8 mouse cellular contexts compared by ENCODE assay signal in genomic region chr3:51364703-51365516, GRCm38 (mm10). TPM values are rescaled to one million over a fixed set of nuclear protein-coding genes. Genes with fewer than 3 reads are reported as not detected.
DNase-seq lines count a peak whose midpoint lies in the region; ATAC-seq and TF ChIP-seq lines count a peak whose summit lies in the region.

No protein-coding gene starts in this region.

- H3K4me3 ChIP-seq in forebrain, postnatal 0 days (ENCODE audit: low read depth, low read length): peak overlapping the region; percentile 32
- H3K4me3 ChIP-seq in lung, adult 2 months (replicated peaks; ENCODE audit: extremely low read depth, low read depth, low read length): peak overlapping the region; percentile 61
- H3K4me3 ChIP-seq in neural tube, embryonic 15.5 days (replicated peaks): peak overlapping the region; percentile 41
- peak overlapping the region; percentile 34 for H3K4me3 ChIP-seq in testis, adult 2 months (ENCODE audit: control insufficient read depth, low read depth, low read length)

- peak overlapping the region; percentile 59 for H3K4me2 ChIP-seq in forebrain, postnatal 0 days (ENCODE audit: low read depth)
- H3K4me2 ChIP-seq in neural tube, embryonic 15.5 days: peak overlapping the region; percentile 84

- peak; percentile 90 for TF ChIP-seq CTCF in forebrain, postnatal 0 days (IDR thresholded peaks at IDR 0.05; ENCODE audit: low read depth)
- TF ChIP-seq CTCF in lung, adult 2 months (IDR thresholded peaks at IDR 0.05; ENCODE audit: insufficient read depth, low read length): peak; percentile 91
- TF ChIP-seq CTCF in testis, adult 2 months (IDR thresholded peaks at IDR 0.05; ENCODE audit: control insufficient read depth, insufficient read depth, insufficient replicate concordance, low read depth, low read length): peak; percentile 69; the same call in 1 of the 2 replicates

- no peak overlapping the region for H3K27ac ChIP-seq in forebrain, postnatal 0 days (ENCODE audit: low read depth, low read length)
- H3K27ac ChIP-seq in neural tube, embryonic 15.5 days (replicated peaks): peak overlapping the region; percentile 10; the same call in 1 of the 2 replicates
- no peak overlapping the region; the same call in 1 of the 2 replicates for H3K27ac ChIP-seq in testis, adult 2 months (ENCODE audit: control insufficient read depth, insufficient read depth, low read depth, low read length)

- 0 out of 2 replicates have a peak, but pooled peaks cover 6% of the 10 kb centered on the region for H3K4me1 ChIP-seq in forebrain, postnatal 0 days (ENCODE audit: insufficient read depth)
- H3K4me1 ChIP-seq in lung, adult 2 months (ENCODE audit: control insufficient read depth, insufficient read depth, low read length): peaks cover 3% of the 10 kb centered on the region; the same call in 1 of the 2 replicates
- peaks cover 10% of the 10 kb centered on the region for H3K4me1 ChIP-seq in neural tube, embryonic 15.5 days
- peaks cover 3% of the 10 kb centered on the region; the same call in 1 of the 2 replicates for H3K4me1 ChIP-seq in testis, adult 2 months (ENCODE audit: control insufficient read depth, insufficient read depth, low read length)

- H3K9me3 ChIP-seq in forebrain, postnatal 0 days (ENCODE audit: low read length): no peaks in the 10 kb centered on the region
- H3K9me3 ChIP-seq in neural tube, embryonic 15.5 days (replicated peaks): no peaks in the 10 kb centered on the region

- TF ChIP-seq POLR2A in lung, adult 2 months (IDR thresholded peaks at IDR 0.05; ENCODE audit: borderline replicate concordance, extremely low read depth, low read depth, low read length): no peak
- no peak for TF ChIP-seq POLR2A in testis, adult 2 months (IDR thresholded peaks at IDR 0.05; ENCODE audit: control insufficient read depth, low read depth, low read length)

- H3K27me3 ChIP-seq in forebrain, postnatal 0 days (ENCODE audit: insufficient read depth, low read length): no peaks in the 10 kb centered on the region; the same call in 1 of the 2 replicates
- peaks cover 10% of the 10 kb centered on the region for H3K27me3 ChIP-seq in neural tube, embryonic 15.5 days (replicated peaks)
- H3K27me3 ChIP-seq in testis, adult 2 months (ENCODE audit: control insufficient read depth, insufficient read depth, low read length): no peaks in the 10 kb centered on the region

- ATAC-seq in forebrain, postnatal 0 days: peak; percentile 95
- peak; percentile 93 for ATAC-seq in neural tube, embryonic 15.5 days (ENCODE audit: low FRiP score)

- peak; percentile 87 for DNase-seq in MEL-GATA-1-ER (ENCODE audit: extremely low read depth, low read depth)
- DNase-seq in cerebellum, adult 8-10 months: peak; percentile 82
- DNase-seq in forebrain, postnatal 0 days: peak; percentile 87
- DNase-seq in heart, postnatal 4 days: peak; percentile 82
- peak; percentile 85 for DNase-seq in layer of hippocampus, adult 8-10 months (ENCODE audit: low spot score in 2 of 2)
- peak; percentile 62 for DNase-seq in lung, adult 2 months

- 6% methylated on average over 31 of the region's 31 CpGs for WGBS in forebrain, postnatal 0 days
- WGBS in lung, adult 2 months: 6% methylated on average over 31 of the region's 31 CpGs
- 6% methylated on average over 31 of the region's 31 CpGs for WGBS in neural tube, embryonic 15.5 days

- no peaks in the 10 kb centered on the region for H3K36me3 ChIP-seq in forebrain, postnatal 0 days (ENCODE audit: insufficient read depth)
- H3K36me3 ChIP-seq in neural tube, embryonic 15.5 days: no peaks in the 10 kb centered on the region
- H3K36me3 ChIP-seq in testis, adult 2 months (ENCODE audit: control insufficient read depth, insufficient read depth, low read length): no peaks in the 10 kb centered on the region

- 0 out of 2 replicates have a peak overlapping the region, but pooled peaks have one; percentile 26 for H3K9ac ChIP-seq in forebrain, postnatal 0 days
- H3K9ac ChIP-seq in neural tube, embryonic 15.5 days (replicated peaks): peak overlapping the region; percentile 46

RNA-seq across cellular contexts. Expression of gene Elf2, which starts 24.4 kb away (rescaled TPM):
- total RNA-seq in forebrain, postnatal 0 days (2014; rRNA removed): 78.1 and 83.9 TPM in 2 replicates
- polyA plus RNA-seq in forebrain, postnatal 0 days (2015; fragmentation: Nextera tagmentation; extraction: Ambion mirVana): 26.4 and 29.3 TPM in 2 replicates
- 10 to 100 TPM; 89.9 to 99.9 TPM for total RNA-seq in heart, postnatal 4 days (2021)
- 10 to 100 TPM; 57.6 to 62.4 (median 60.1) TPM for total RNA-seq in layer of hippocampus, adult 8-10 months (2022)
- 46.1 and 52.7 TPM in 2 replicates for polyA plus RNA-seq in lung, adult 2 months (2012; rRNA removed)
- polyA plus RNA-seq in neural tube, embryonic 15.5 days (2015; fragmentation: Nextera tagmentation; extraction: Ambion mirVana): 30.0 and 42.4 TPM in 2 replicates
- polyA plus RNA-seq in testis, adult 2 months (2012; rRNA removed): 83.2 and 87.8 TPM in 2 replicates

RNA-seq across cellular contexts. Expression of gene Mgarp, which starts 31.6 kb away (rescaled TPM):
- 0.54 and 0.67 TPM in 2 replicates for total RNA-seq in forebrain, postnatal 0 days (2014; rRNA removed)
- polyA plus RNA-seq in forebrain, postnatal 0 days (2015; fragmentation: Nextera tagmentation; extraction: Ambion mirVana): 0.42 and 0.53 TPM in 2 replicates
- total RNA-seq in heart, postnatal 4 days (2021): under 1 TPM; 0.45 to 0.95 TPM
- total RNA-seq in layer of hippocampus, adult 8-10 months (2022): under 1 TPM in 3 of 4 experiments, not detected in 1; 0.27 to 0.72 (median 0.55) TPM
- not detected in 2 replicates for polyA plus RNA-seq in lung, adult 2 months (2012; rRNA removed)
- polyA plus RNA-seq in neural tube, embryonic 15.5 days (2015; fragmentation: Nextera tagmentation; extraction: Ambion mirVana): 0.81 and 1.4 TPM in 2 replicates
- polyA plus RNA-seq in testis, adult 2 months (2012; rRNA removed): 17.9 and 19.9 TPM in 2 replicates

RNA-seq across cellular contexts. Expression of gene Ndufc1, which starts 43.9 kb away (rescaled TPM):
- 78.2 and 186 TPM in 2 replicates for total RNA-seq in forebrain, postnatal 0 days (2014; rRNA removed)
- 871 and 1,036 TPM in 2 replicates for polyA plus RNA-seq in forebrain, postnatal 0 days (2015; fragmentation: Nextera tagmentation; extraction: Ambion mirVana)
- 1,000 to 10,000 TPM; 1,091 to 1,121 TPM for total RNA-seq in heart, postnatal 4 days (2021)
- 100 to 1,000 TPM; 257 to 292 (median 267) TPM for total RNA-seq in layer of hippocampus, adult 8-10 months (2022)
- 88.1 and 106 TPM in 2 replicates for polyA plus RNA-seq in lung, adult 2 months (2012; rRNA removed)
- 784 and 883 TPM in 2 replicates for polyA plus RNA-seq in neural tube, embryonic 15.5 days (2015; fragmentation: Nextera tagmentation; extraction: Ambion mirVana)
- 361 and 448 TPM in 2 replicates for polyA plus RNA-seq in testis, adult 2 months (2012; rRNA removed)

RNA-seq across cellular contexts. Expression of gene Naa15, which starts 50.0 kb away (rescaled TPM):
- total RNA-seq in forebrain, postnatal 0 days (2014; rRNA removed): 28.3 and 36.9 TPM in 2 replicates
- 21.4 and 29.7 TPM in 2 replicates for polyA plus RNA-seq in forebrain, postnatal 0 days (2015; fragmentation: Nextera tagmentation; extraction: Ambion mirVana)
- total RNA-seq in heart, postnatal 4 days (2021): 10 to 100 TPM; 62.3 to 65.8 TPM
- total RNA-seq in layer of hippocampus, adult 8-10 months (2022): 10 to 100 TPM; 42.6 to 61.4 (median 53.8) TPM
- 2.1 and 3.9 TPM in 2 replicates for polyA plus RNA-seq in lung, adult 2 months (2012; rRNA removed)
- 40.6 and 42.8 TPM in 2 replicates for polyA plus RNA-seq in neural tube, embryonic 15.5 days (2015; fragmentation: Nextera tagmentation; extraction: Ambion mirVana)
- 9.9 and 15.0 TPM in 2 replicates for polyA plus RNA-seq in testis, adult 2 months (2012; rRNA removed)
